ENCODE assay signal across 8 mouse cellular contexts in the genomic region with DNA sequence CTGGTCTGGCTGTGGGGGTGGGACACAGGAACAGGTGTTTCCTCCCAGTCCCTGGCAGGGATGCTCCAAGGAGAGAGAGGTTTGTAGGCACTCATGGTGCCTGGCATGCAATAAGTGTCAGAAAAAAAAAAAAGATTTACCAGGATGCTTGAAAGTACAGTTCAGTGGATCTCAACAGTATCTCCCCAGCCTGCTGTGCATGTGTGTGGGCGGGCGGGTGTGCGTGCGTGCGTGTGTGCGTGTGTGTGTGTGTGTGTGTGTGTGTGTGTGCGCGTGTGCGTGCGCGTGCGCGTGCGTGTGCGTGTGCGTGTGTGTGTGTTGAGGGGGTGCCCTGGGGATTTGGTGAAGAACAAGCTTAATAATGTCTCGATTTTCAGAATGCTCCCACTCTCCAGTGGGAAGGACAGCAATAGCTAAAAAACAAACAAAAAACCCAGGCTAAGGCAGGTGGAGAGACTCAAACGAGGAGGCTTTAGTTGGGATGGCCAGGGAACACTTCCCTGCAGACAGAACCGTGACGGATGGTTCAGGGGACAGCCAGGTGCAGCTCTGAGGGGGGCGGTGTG. TPM values are rescaled to one million over a fixed set of nuclear protein-coding genes. Genes with fewer than 3 reads are reported as not detected.
DNase-seq lines count a peak whose midpoint lies in the region; ATAC-seq and TF ChIP-seq lines count a peak whose summit lies in the region.

No protein-coding gene starts in this region.

- H3K4me1 ChIP-seq in kidney, embryonic 15.5 days: peaks cover 19% of the 10 kb centered on the region
- H3K4me1 ChIP-seq in G1E (ENCODE audit: insufficient read depth, low read depth, low read length): peaks cover 28% of the 10 kb centered on the region
- peaks cover 18% of the 10 kb centered on the region for H3K4me1 ChIP-seq in embryonic facial prominence, embryonic 12.5 days
- H3K4me1 ChIP-seq in limb, embryonic 12.5 days (replicated peaks): peaks cover 20% of the 10 kb centered on the region
- peaks cover 13% of the 10 kb centered on the region for H3K4me1 ChIP-seq in stomach, embryonic 14.5 days (ENCODE audit: control insufficient read depth, insufficient read depth, low read length)

- intact Hi-C loops in gastrocnemius, postnatal 14 days (cut with DNase I; ENCODE audit: low total_unique reads): no loop called here

- H3K27me3 ChIP-seq in kidney, embryonic 15.5 days: no peaks in the 10 kb centered on the region
- no peaks in the 10 kb centered on the region; the same call in 1 of the 2 replicates for H3K27me3 ChIP-seq in G1E (ENCODE audit: insufficient read depth, low read length)
- no peaks in the 10 kb centered on the region for H3K27me3 ChIP-seq in embryonic facial prominence, embryonic 12.5 days
- H3K27me3 ChIP-seq in limb, embryonic 12.5 days: no peaks in the 10 kb centered on the region
- H3K27me3 ChIP-seq in stomach, embryonic 14.5 days (ENCODE audit: control insufficient read depth, insufficient read depth, low read length): no peaks in the 10 kb centered on the region

- H3K9ac ChIP-seq in kidney, embryonic 15.5 days: peak overlapping the region; percentile 11; the same call in 1 of the 2 replicates
- H3K9ac ChIP-seq in embryonic facial prominence, embryonic 12.5 days: peak overlapping the region; percentile 42
- peak overlapping the region; percentile 44 for H3K9ac ChIP-seq in limb, embryonic 12.5 days (replicated peaks)
- peak overlapping the region; percentile 14; the same call in 1 of the 2 replicates for H3K9ac ChIP-seq in stomach, embryonic 14.5 days (replicated peaks; ENCODE audit: low read depth, low read length)

- WGBS in kidney, embryonic 15.5 days: 42% methylated on average over 21 of the region's 21 CpGs
- 41% methylated on average over 21 of the region's 21 CpGs for whole genome bisulfite sequencing in embryonic facial prominence, embryonic 12.5 days
- WGBS in limb, embryonic 12.5 days: 45% methylated on average over 18 of the region's 21 CpGs
- WGBS in stomach, embryonic 14.5 days: 39% methylated on average over 21 of the region's 21 CpGs

- H3K9me3 ChIP-seq in kidney, embryonic 15.5 days (replicated peaks): no peaks in the 10 kb centered on the region
- H3K9me3 ChIP-seq in G1E (replicated peaks): no peaks in the 10 kb centered on the region
- no peaks in the 10 kb centered on the region for H3K9me3 ChIP-seq in embryonic facial prominence, embryonic 12.5 days
- H3K9me3 ChIP-seq in limb, embryonic 12.5 days: 0 out of 2 replicates have a peak, but pooled peaks cover 2% of the 10 kb centered on the region
- H3K9me3 ChIP-seq in stomach, embryonic 14.5 days (ENCODE audit: control insufficient read depth, low read depth, low read length): no peaks in the 10 kb centered on the region

- peak overlapping the region; percentile 59 for H3K4me2 ChIP-seq in kidney, embryonic 15.5 days
- peak overlapping the region; percentile 50 for H3K4me2 ChIP-seq in embryonic facial prominence, embryonic 12.5 days (replicated peaks)
- peak overlapping the region; percentile 56 for H3K4me2 ChIP-seq in limb, embryonic 12.5 days
- H3K4me2 ChIP-seq in stomach, embryonic 14.5 days (replicated peaks; ENCODE audit: low read depth, low read length): peak overlapping the region; percentile 49

- TF ChIP-seq CTCF in G1E (IDR thresholded peaks at IDR 0.05; ENCODE audit: low read depth, low read length): no peak

- no peak; the same call in 1 of the 2 replicates for ATAC-seq in kidney, embryonic 15.5 days (replicated peaks; ENCODE audit: low FRiP score)
- no peak for ATAC-seq in G1E (ENCODE audit: extremely low read depth, insufficient number of reproducible peaks, low FRiP score, poor library complexity, severe bottlenecking)
- no peak for ATAC-seq in embryonic facial prominence, embryonic 12.5 days (ENCODE audit: insufficient number of reproducible peaks, insufficient read depth, low FRiP score, low TSS enrichment)
- ATAC-seq in limb, embryonic 12.5 days (ENCODE audit: insufficient number of reproducible peaks, insufficient read depth, low FRiP score, low TSS enrichment, low read depth): no peak
- no peak for ATAC-seq in stomach, embryonic 14.5 days (ENCODE audit: insufficient number of reproducible peaks, insufficient read depth, low FRiP score, low read depth)

- H3K4me3 ChIP-seq in kidney, embryonic 15.5 days (replicated peaks): peak overlapping the region; percentile 26
- H3K4me3 ChIP-seq in G1E (ENCODE audit: low read depth, low read length): peak overlapping the region; percentile 58; the same call in 1 of the 2 replicates
- peak overlapping the region; percentile 19 for H3K4me3 ChIP-seq in embryonic facial prominence, embryonic 12.5 days
- H3K4me3 ChIP-seq in limb, embryonic 12.5 days (replicated peaks): peak overlapping the region; percentile 26
- H3K4me3 ChIP-seq in stomach, embryonic 14.5 days (ENCODE audit: low read depth, low read length): peak overlapping the region; percentile 16

- no peak for DNase-seq in kidney, adult 18-20 months
- no peak for DNase-seq in G1E (ENCODE audit: low spot score)
- no peak for DNase-seq in embryo, embryonic 9.5 days (ENCODE audit: extremely low spot score)
- no peak for DNase-seq in gastrocnemius, postnatal 14 days

- peak overlapping the region; percentile 72 for H3K27ac ChIP-seq in kidney, embryonic 15.5 days
- peak overlapping the region; percentile 77 for H3K27ac ChIP-seq in embryonic facial prominence, embryonic 12.5 days
- peak overlapping the region; percentile 80 for H3K27ac ChIP-seq in limb, embryonic 12.5 days
- H3K27ac ChIP-seq in stomach, embryonic 14.5 days (ENCODE audit: low read length): no peak overlapping the region

- no peaks in the 10 kb centered on the region for H3K36me3 ChIP-seq in kidney, embryonic 15.5 days
- no peaks in the 10 kb centered on the region for H3K36me3 ChIP-seq in G1E (replicated peaks)
- H3K36me3 ChIP-seq in embryonic facial prominence, embryonic 12.5 days: no peaks in the 10 kb centered on the region
- no peaks in the 10 kb centered on the region for H3K36me3 ChIP-seq in limb, embryonic 12.5 days
- H3K36me3 ChIP-seq in stomach, embryonic 14.5 days (ENCODE audit: control insufficient read depth, insufficient read depth, low read length): no peaks in the 10 kb centered on the region

RNA-seq across cellular contexts. Expression of a gene that starts 9.3 kb away (rescaled TPM):
- polyA plus RNA-seq in kidney, embryonic 15.5 days (2015; fragmentation: Nextera tagmentation; extraction: Ambion mirVana): 31.0 and 36.3 TPM in 2 replicates
- 21.6 and 27.7 TPM in 2 replicates for total RNA-seq in G1E (2014; fragmentation: Nextera tagmentation)
- total RNA-seq in G1E (2017): 9.9 TPM in 2 replicates
- 21.8 and 28.5 TPM in 2 replicates for polyA plus RNA-seq in G1E (2012)
- 81.2 and 92.3 TPM in 2 replicates for polyA plus RNA-seq in embryonic facial prominence, embryonic 12.5 days (2016; fragmentation: Nextera tagmentation; extraction: Ambion mirVana)
- polyA plus RNA-seq in limb, embryonic 12.5 days (2016; fragmentation: Nextera tagmentation; extraction: Ambion mirVana): 90.7 and 91.8 TPM in 2 replicates
- 2.5 and 3.0 TPM in 2 replicates for polyA plus RNA-seq in stomach, embryonic 14.5 days (2014; fragmentation: Nextera tagmentation; extraction: Ambion mirVana)
- 10 to 100 TPM; 15.4 to 70.6 TPM for total RNA-seq in gastrocnemius, postnatal 14 days (2021)
